Mouse (Mus musculus) forebrain, embryonic 16.5 days (tissue): ENCODE results near the gene Gm21904. TPM values are rescaled to one million over a fixed set of nuclear protein-coding genes. Genes with fewer than 3 reads are reported as not detected.
"Not testable (repeated sequence)": the region's sequence is repeated elsewhere in the genome, so short reads cannot be mapped to it uniquely, and the experiment has no call there.

Source experiments
- ATAC-seq: fragments of 200-750 bp; cut with Nextera tagmentation; 2 replicates; pipeline ENCODE4 v1.8.0; 2017; ENCODE audit warnings: mild to moderate bottlenecking, moderate library complexity
- H3K27ac ChIP-seq: fragments of 300-500 bp; sonication (generic); 2 replicates; pipeline ENCODE4 v1.5.1; 2014; ENCODE audit warnings: low read length, control low read depth
- H3K27me3 ChIP-seq: fragments of 300-500 bp; sonication (generic); replicated peaks from 2 replicates; pipeline ENCODE4 v1.6.1; 2014; ENCODE audit warnings: low read length; ENCODE audit not compliant: control insufficient read depth, insufficient read depth
- H3K36me3 ChIP-seq: fragments of 300-500 bp; sonication (generic); 2 replicates; pipeline ENCODE4 v1.6.1; 2014; ENCODE audit not compliant: control insufficient read depth, insufficient read depth
- H3K4me1 ChIP-seq: fragments of 300-500 bp; sonication (generic); replicated peaks from 2 replicates; pipeline ENCODE4 v1.6.1; 2014; ENCODE audit warnings: low read length; ENCODE audit not compliant: control insufficient read depth, insufficient read depth
- H3K4me2 ChIP-seq: fragments of 300-500 bp; sonication (generic); 2 replicates; pipeline ENCODE4 v1.6.1; 2014; ENCODE audit warnings: mild to moderate bottlenecking, low read length, control low read depth
- H3K4me3 ChIP-seq: fragments of 300-500 bp; sonication (generic); replicated peaks from 2 replicates; pipeline ENCODE4 v1.5.1; 2014; ENCODE audit warnings: mild to moderate bottlenecking, low read length, control low read depth
- H3K9ac ChIP-seq: fragments of 300-500 bp; sonication (generic); replicated peaks from 2 replicates; pipeline ENCODE4 v1.6.1; 2014; ENCODE audit warnings: low read depth, low read length, control low read depth
- H3K9me3 ChIP-seq: fragments of 300-500 bp; sonication (generic); 2 replicates; pipeline ENCODE4 v1.6.1; 2016; ENCODE audit warnings: low read length; ENCODE audit not compliant: control insufficient read depth
- WGBS: fragments of 180-500 bp; shearing (Covaris S2); extraction: QIAGEN DNeasy Blood & Tissue Kit; methylation state at CpG from one replicate; pipeline ENCODE4 v1.1.7; 2014; 5-methylcytosine and 5-hydroxymethylcytosine counted together
- polyA plus RNA-seq: library from polyadenylated mRNA; unstranded; fragments of >200 nt; fragmentation: Nextera tagmentation; extraction: Ambion mirVana; gene quantifications from 2 replicates; pipeline ENCODE4 v1.2.1, GENCODE M21; 2015

Gene Gm21904
- not detected in 2 replicates for polyA plus RNA-seq

- H3K4me2 ChIP-seq, H3K36me3 ChIP-seq, H3K27me3 ChIP-seq, ATAC-seq, H3K4me3 ChIP-seq, H3K9me3 ChIP-seq, H3K9ac ChIP-seq, H3K27ac ChIP-seq, H3K4me1 ChIP-seq: not testable (repeated sequence)
- no CpG with 5 or more reads among the region's 3 CpGs for WGBS
Measured at GRCm38 (mm10) chrY:17846166-17846565, at the start of gene Gm21904. TSS of gene Gm21904 (minus strand) at chrY:17846266.

- not testable (repeated sequence) for H3K9ac ChIP-seq, H3K9me3 ChIP-seq, ATAC-seq, H3K27ac ChIP-seq, H3K4me1 ChIP-seq, H3K4me3 ChIP-seq, H3K27me3 ChIP-seq, H3K36me3 ChIP-seq, H3K4me2 ChIP-seq
Measured at GRCm38 (mm10) chrY:17874441-17874840, 28.4 kb upstream of the Gm21904 start, which contains the start of the genes Gm20772 and Gm20831. TSS of gene Gm20772 (plus strand) at chrY:17874741. TSS of gene Gm20831 (plus strand) at chrY:17874741.

Other genes starting within 250 kb of the Gm21904 start
- gene Gm20772, start 28.5 kb upstream of the Gm21904 start, polyA plus RNA-seq = not detected in 2 replicates
- not detected in 2 replicates for gene Gm20831, start 28.5 kb upstream of the Gm21904 start, polyA plus RNA-seq
- not detected in 2 replicates for gene Srsy, start 91.1 kb upstream of the Gm21904 start, polyA plus RNA-seq
- not detected in 2 replicates for gene Gm21764, start 215.5 kb upstream of the Gm21904 start, polyA plus RNA-seq
- not detected in 2 replicates for gene Ssty1, start 242.8 kb upstream of the Gm21904 start, polyA plus RNA-seq